Mouse (Mus musculus) spleen, adult 2 months (tissue): ENCODE measurements at regions not wholly inside any gene's neighbourhood (a gene's known extent, or its start where the extent isn't known, plus 50 kb on each side); places are given as distances from the start of the nearest gene placed in this dataset.

ENCODE experiments used
- DNase-seq, 2 experiments: peaks; one replicate each; pipeline versions ENCODE4 v3.0.0 to v3.0.0-alpha.2; 2012 to 2021; ENCODE audit warnings: low spot score in 2 of 2, low read depth in 1 of 2
- H3K27ac ChIP-seq: fragments of 200-500 bp; 2 replicates; pipeline ENCODE4 v1.5.1; 2012; ENCODE audit warnings: low read length, inconsistent platforms; ENCODE audit not compliant: insufficient read depth
- H3K27me3 ChIP-seq: fragments of 200-500 bp; 2 replicates; pipeline ENCODE4 v1.6.1; 2012; ENCODE audit warnings: mild to moderate bottlenecking, moderate library complexity, low read length, inconsistent platforms; ENCODE audit not compliant: control insufficient read depth, insufficient read depth
- H3K36me3 ChIP-seq: fragments of 200-500 bp; 2 replicates; pipeline ENCODE4 v1.6.1; 2012; ENCODE audit warnings: mild to moderate bottlenecking, low read length, inconsistent platforms; ENCODE audit not compliant: control insufficient read depth, insufficient read depth
- H3K4me1 ChIP-seq: fragments of 200-500 bp; 2 replicates; pipeline ENCODE4 v1.6.1; 2011; ENCODE audit warnings: inconsistent platforms; ENCODE audit not compliant: control insufficient read depth, insufficient read depth, insufficient read length
- H3K4me3 ChIP-seq: fragments of 200-500 bp; 2 replicates; pipeline ENCODE4 v1.5.1; 2011; ENCODE audit warnings: mild to moderate bottlenecking, inconsistent platforms; ENCODE audit not compliant: insufficient read depth, insufficient read length; ENCODE audit errors: extremely low read depth
- CTCF ChIP-seq: fragments of 200-500 bp; IDR thresholded peaks from 2 replicates; pipeline ENCODE4 v1.5.1; 2011; ENCODE audit warnings: mild to moderate bottlenecking, inconsistent platforms; ENCODE audit not compliant: insufficient read depth, insufficient read length, insufficient replicate concordance; ENCODE audit errors: extremely low read depth
- POLR2A ChIP-seq: fragments of 200-500 bp; IDR thresholded peaks from 2 replicates; pipeline ENCODE4 v1.6.1; 2011; ENCODE audit warnings: low read depth, low read length, inconsistent platforms
- WGBS: fragments of 180-500 bp; shearing (Covaris S2); methylation state at CpG from one replicate; pipeline ENCODE4 v1.1.7; 2018; 5-methylcytosine and 5-hydroxymethylcytosine counted together

GRCm38 (mm10) chr15:31173309-31174115 is 50.6 kb upstream of the Dap start:
- no peak overlapping the region for H3K4me3 ChIP-seq
- no peak for DNase-seq
- TF ChIP-seq CTCF: no peak
- no peak for TF ChIP-seq POLR2A
- no peaks in the 10 kb centered on the region for H3K4me1 ChIP-seq
- no peaks in the 10 kb centered on the region for H3K27me3 ChIP-seq
- no peak overlapping the region for H3K27ac ChIP-seq
- no peaks in the 10 kb centered on the region for H3K36me3 ChIP-seq
- WGBS: 86% methylated on average over 6 of the region's 6 CpGs
